Mouse (Mus musculus): ENCODE measurements around the gene Ccdc85c. TPM values are rescaled to one million over a fixed set of nuclear protein-coding genes. Genes with fewer than 3 reads are reported as not detected.

Ccdc85c gene
- total RNA-seq (2021): 10 to 100 TPM; 30.1 to 33.4 TPM
- long read RNA-seq, experiment 1, partial matches to known transcripts: 0 of 5 reads
- long read RNA-seq, experiment 1, other reads (novel, unspliced or antisense): 3 of 5 reads
- long read RNA-seq, experiment 2, partial matches to known transcripts: 0 of 5 reads
- long read RNA-seq, experiment 2, other reads (novel, unspliced or antisense): 5 of 5 reads

- Histone ChIP-seq H3K4me3 (peak within 1 kb of the TSS; percentile 82), H3K27ac (peak within 1 kb of the TSS; percentile 93)
- TF ChIP-seq CTCF (IDR thresholded peaks at IDR 0.05): no peak; the same call in 1 of the 2 replicates
- peak; percentile 69 for DNase-seq
- intact Hi-C loops (cut with DNase I): loop anchor here (5.0 kb wide), 1 partner anchor 38 kb away; no protein-coding TSS in a partner anchor
Measured at GRCm38 (mm10) chr12:108274661-108275507, at the start of gene Ccdc85c. Gene Ccdc85c, minus strand, starts transcription at chr12:108275425.

GRCm38 (mm10) chr12:108320096-108320495 is 44.9 kb upstream of the Ccdc85c start:
- Histone ChIP-seq H3K27ac (no peak overlapping the region), H3K4me3 (no peak overlapping the region)
- intact Hi-C loops (cut with DNase I): no loop called here
- no peak for DNase-seq
- TF ChIP-seq CTCF (IDR thresholded peaks at IDR 0.05): no peak

- intact Hi-C loops (cut with DNase I): no loop called here
- no peak overlapping the region for H3K4me3 ChIP-seq
- no peak for DNase-seq
- TF ChIP-seq CTCF (IDR thresholded peaks at IDR 0.05): no peak
- no peak overlapping the region for H3K27ac ChIP-seq
Measured at GRCm38 (mm10) chr12:108318499-108318898, 43.3 kb upstream of the Ccdc85c start.

GRCm38 (mm10) chr12:108317826-108318430 is 42.7 kb upstream of the Ccdc85c start:
- intact Hi-C loops (cut with DNase I): no loop called here
- Histone ChIP-seq H3K27ac (no peak overlapping the region), H3K4me3 (no peak overlapping the region)
- no peak for DNase-seq
- TF ChIP-seq CTCF (IDR thresholded peaks at IDR 0.05): no peak

- DNase-seq: no peak
- Histone ChIP-seq H3K27ac (no peak overlapping the region), H3K4me3 (no peak overlapping the region)
- no peak for TF ChIP-seq CTCF (IDR thresholded peaks at IDR 0.05)
- intact Hi-C loops (cut with DNase I): no loop called here
Measured at GRCm38 (mm10) chr12:108317201-108317738, 42.0 kb upstream of the Ccdc85c start.

- intact Hi-C loops (cut with DNase I): no loop called here
- no peak for TF ChIP-seq CTCF (IDR thresholded peaks at IDR 0.05)
- H3K27ac ChIP-seq: no peak overlapping the region
- no peak overlapping the region for H3K4me3 ChIP-seq
- DNase-seq: no peak
Measured at GRCm38 (mm10) chr12:108316655-108317054, 41.4 kb upstream of the Ccdc85c start.

GRCm38 (mm10) chr12:108315818-108316217 is 40.6 kb upstream of the Ccdc85c start:
- no peak for TF ChIP-seq CTCF (IDR thresholded peaks at IDR 0.05)
- intact Hi-C loops (cut with DNase I): no loop called here
- Histone ChIP-seq H3K27ac (no peak overlapping the region), H3K4me3 (no peak overlapping the region)
- no peak for DNase-seq

- H3K27ac ChIP-seq: no peak overlapping the region
- no peak for TF ChIP-seq CTCF (IDR thresholded peaks at IDR 0.05)
- H3K4me3 ChIP-seq: no peak overlapping the region
- intact Hi-C loops (cut with DNase I): no loop called here
- DNase-seq: no peak
Measured at GRCm38 (mm10) chr12:108313244-108313772, 38.1 kb upstream of the Ccdc85c start.

GRCm38 (mm10) chr12:108312432-108312851 is 37.2 kb upstream of the Ccdc85c start:
- no peak for TF ChIP-seq CTCF (IDR thresholded peaks at IDR 0.05)
- DNase-seq: no peak
- Histone ChIP-seq H3K4me3 (no peak overlapping the region), H3K27ac (no peak overlapping the region)
- intact Hi-C loops (cut with DNase I): no loop called here

GRCm38 (mm10) chr12:108311741-108312290 is 36.6 kb upstream of the Ccdc85c start:
- no peak for DNase-seq
- intact Hi-C loops (cut with DNase I): no loop called here
- Histone ChIP-seq H3K27ac (no peak overlapping the region), H3K4me3 (no peak overlapping the region)
- TF ChIP-seq CTCF (IDR thresholded peaks at IDR 0.05): no peak

GRCm38 (mm10) chr12:108310456-108311027 is 35.3 kb upstream of the Ccdc85c start:
- intact Hi-C loops (cut with DNase I): no loop called here
- H3K27ac ChIP-seq: peak overlapping the region; percentile 72; the same call in 1 of the 2 replicates
- no peak for DNase-seq
- no peak overlapping the region for H3K4me3 ChIP-seq
- TF ChIP-seq CTCF (IDR thresholded peaks at IDR 0.05): no peak

GRCm38 (mm10) chr12:108310041-108310440 is 34.8 kb upstream of the Ccdc85c start:
- H3K27ac ChIP-seq: peak overlapping the region; percentile 72
- no peak for TF ChIP-seq CTCF (IDR thresholded peaks at IDR 0.05)
- H3K4me3 ChIP-seq: no peak overlapping the region
- no peak for DNase-seq
- intact Hi-C loops (cut with DNase I): no loop called here
